Mouse (Mus musculus) ES-CJ7 (cell line): Measurements from ENCODE around the gene Pagr1a.
A peak's percentile ranks its signal among the peaks of the same experiment; 100 is the strongest.

ENCODE experiments used
- DNase-seq: peaks from one replicate; pipeline ENCODE4 v3.0.0; 2011; ENCODE audit warnings: low read depth, low spot score

Pagr1a gene

GRCm38 (mm10) chr7:127020901-127021562, 3.9 kb upstream of the Pagr1a start, which contains the start of the genes Gm42742 and Prrt2:
TSS of gene Gm42742 (minus strand) at chr7:127021097.
TSS of gene Prrt2 (minus strand) at chr7:127021211.
- DNase-seq = peak; percentile 47

DNA sequence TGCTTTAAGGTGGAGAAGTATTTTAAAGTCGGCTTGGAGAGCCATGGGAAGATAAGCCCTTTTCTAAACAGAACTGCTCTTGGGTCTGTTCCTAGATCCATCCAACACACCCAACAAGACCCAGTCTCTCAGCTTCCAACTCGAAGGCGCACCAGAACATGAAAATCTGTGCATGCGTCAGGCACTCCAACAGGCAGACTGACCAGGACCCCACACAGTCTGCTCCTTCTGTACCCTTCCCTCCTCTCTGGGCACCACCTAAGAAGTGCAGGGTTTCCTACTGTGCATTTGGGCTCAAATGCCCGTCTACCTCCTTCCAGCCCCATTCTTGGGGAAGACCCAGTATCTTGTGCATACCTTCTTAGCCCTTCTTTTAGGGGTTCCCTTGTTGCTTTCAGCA, 3.3 kb upstream of the Pagr1a start:
- no peak for DNase-seq

DNA sequence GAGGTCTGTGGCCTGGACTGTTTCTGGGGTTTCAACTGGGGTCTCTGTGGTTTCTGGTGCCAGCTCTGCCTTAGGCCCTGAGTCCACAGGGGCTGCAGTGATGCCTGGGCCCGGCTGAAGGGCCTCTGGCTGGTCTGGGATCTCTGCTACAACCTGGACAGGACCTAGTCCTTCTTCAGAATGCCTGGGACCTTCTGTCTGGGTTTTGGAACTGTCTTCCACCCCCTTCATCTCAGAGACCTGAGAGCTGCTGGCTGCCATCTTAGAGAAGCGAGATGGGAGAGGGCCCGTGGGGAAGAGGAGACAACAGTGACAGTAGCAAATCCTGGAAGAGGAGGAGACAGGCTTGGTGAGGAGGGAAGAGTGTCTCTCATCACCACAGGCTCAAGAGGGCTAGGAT, 2.9 kb upstream of the Pagr1a start:
- no peak for DNase-seq

GRCm38 (mm10) chr7:127019306-127019960, 2.3 kb upstream of the Pagr1a start:
- DNase-seq = no peak

- no peak for DNase-seq
Measured at GRCm38 (mm10) chr7:127018416-127019305, 1.5 kb upstream of the Pagr1a start.

- no peak for DNase-seq
Measured at GRCm38 (mm10) chr7:127017950-127018345, 796 bp upstream of the Pagr1a start.

GRCm38 (mm10) chr7:127016486-127016938, 640 bp downstream of the Pagr1a start:
- DNase-seq = no peak

- no peak for DNase-seq
Measured at GRCm38 (mm10) chr7:127016481-127016485, 869 bp downstream of the Pagr1a start, which contains the start of gene Pagr1b. TSS of gene Pagr1b (minus strand) at chr7:127016484.

GRCm38 (mm10) chr7:127016081-127016480, 1.1 kb downstream of the Pagr1a start:
- DNase-seq = peak; percentile 91

GRCm38 (mm10) chr7:127014993-127015392, 2.2 kb downstream of the Pagr1a start:
- DNase-seq = no peak

DNA sequence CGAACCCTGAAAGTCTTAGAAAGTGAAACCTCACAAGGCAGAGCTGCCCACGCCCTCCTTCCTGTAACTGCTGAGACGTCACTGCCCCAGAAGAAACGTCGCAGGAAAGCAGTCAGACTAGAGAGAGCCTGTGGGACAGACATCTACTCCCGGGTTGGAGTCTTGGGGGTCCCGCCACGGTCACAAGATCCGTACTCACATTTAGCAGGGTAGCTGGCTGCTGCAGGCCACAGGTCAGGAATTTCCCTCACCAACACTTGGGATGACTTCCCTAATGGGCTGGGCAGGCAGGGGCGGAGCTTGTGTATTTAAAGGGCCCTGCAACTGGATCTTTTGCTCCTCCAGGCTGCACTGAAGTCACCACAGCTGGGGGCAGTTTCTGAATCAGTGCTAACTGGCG, 2.8 kb downstream of the Pagr1a start, which contains the start of gene Mvp:
Gene Mvp (minus strand): TSS at position 302 of the 400 bp plus-strand sequence.
- peak; percentile 65 for DNase-seq

- DNase-seq = no peak
Measured at GRCm38 (mm10) chr7:127013385-127013784, 3.8 kb downstream of the Pagr1a start.

- no peak for DNase-seq
Measured at GRCm38 (mm10) chr7:127012845-127013244, 4.3 kb downstream of the Pagr1a start.

DNA sequence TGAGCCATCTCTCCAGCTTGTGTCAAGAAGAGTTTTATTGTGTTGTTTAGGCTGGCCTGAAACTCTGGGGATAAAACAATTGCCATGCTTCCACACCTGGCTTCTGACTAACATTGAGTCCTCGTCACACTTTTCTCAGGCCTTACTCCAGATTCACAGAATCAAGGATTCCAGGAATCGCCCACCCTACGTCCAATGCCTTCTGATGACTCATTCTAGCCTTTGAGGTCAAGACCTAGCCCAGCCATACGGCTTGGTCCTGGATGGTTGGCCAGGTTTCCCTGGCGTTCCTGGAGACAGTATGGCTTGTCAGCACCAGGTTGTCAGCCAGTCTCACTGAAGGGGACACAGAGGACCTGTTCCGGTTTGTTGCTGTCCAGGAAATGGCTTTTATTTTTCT, 4.8 kb downstream of the Pagr1a start:
- no peak for DNase-seq

DNA sequence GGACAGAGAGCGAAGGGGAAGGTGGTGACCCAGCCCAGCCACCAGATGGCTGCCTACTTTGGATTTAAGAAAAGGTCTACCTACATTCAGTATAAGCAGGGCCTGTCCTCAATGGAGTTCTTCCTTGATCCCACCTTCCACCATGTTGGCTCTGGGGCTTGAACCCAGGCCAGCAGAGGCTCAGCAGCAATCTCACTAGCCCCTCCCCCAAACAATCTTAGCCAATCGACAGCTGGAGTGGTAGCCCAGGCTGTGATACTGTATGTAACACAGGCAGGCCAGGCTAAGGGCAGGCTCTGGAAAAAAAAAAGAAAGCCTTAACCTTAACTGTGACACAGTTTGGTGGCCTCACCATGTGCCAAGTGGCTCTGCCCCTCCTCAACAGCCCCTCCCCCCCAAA, 5.4 kb downstream of the Pagr1a start:
- peak; percentile 47 for DNase-seq

GRCm38 (mm10) chr7:127011051-127011450, 6.1 kb downstream of the Pagr1a start:
- DNase-seq = no peak

- no peak for DNase-seq
Measured at GRCm38 (mm10) chr7:127009307-127010085, 7.7 kb downstream of the Pagr1a start.

GRCm38 (mm10) chr7:127008239-127009019, 8.7 kb downstream of the Pagr1a start:
- DNase-seq = no peak

GRCm38 (mm10) chr7:127007313-127008024, 9.7 kb downstream of the Pagr1a start:
- no peak for DNase-seq

GRCm38 (mm10) chr7:127004122-127004875, 12.9 kb downstream of the Pagr1a start:
- DNase-seq = peak; percentile 43
